Comparison of ENCODE assay signal across 18 mouse cellular contexts in genomic region chr9:82835921-82836320, GRCm38 (mm10). TPM values are rescaled to one million over a fixed set of nuclear protein-coding genes. Genes with fewer than 3 reads are reported as not detected.
DNase-seq lines count a peak whose midpoint lies in the region; ATAC-seq and TF ChIP-seq lines count a peak whose summit lies in the region.
"Had no signal": no experiment of that assay in that cellular context is flagged by ENCODE, and none has a peak within 500 bp of the region (broad histone marks: within the 10 kb centered on the region; RNA-seq: fewer than 3 reads in every experiment).

No protein-coding gene starts in this region.

- no peaks in the 10 kb centered on the region for H3K9me3 ChIP-seq in kidney, postnatal 0 days (replicated peaks; ENCODE audit: low read length)
- H3K9me3 ChIP-seq: embryonic facial prominence, embryonic 12.5 days; forebrain, embryonic 15.5 days; heart, embryonic 13.5 days; hindbrain, embryonic 12.5 days had no signal

- intact Hi-C loops in left cerebral cortex, postnatal 36 days (cut with DNase I), result no loop called here

- peak overlapping the region; percentile 36; the same call in 1 of the 2 replicates for H3K4me3 ChIP-seq in kidney, adult 2 months (ENCODE audit: insufficient read depth, low read depth, low read length)
- H3K4me3 ChIP-seq in kidney, postnatal 0 days (replicated peaks; ENCODE audit: low read depth, low read length), result no peak overlapping the region
- H3K4me3 ChIP-seq: embryonic facial prominence, embryonic 12.5 days; forebrain, embryonic 15.5 days; heart, embryonic 13.5 days; hindbrain, embryonic 12.5 days had no signal

- ATAC-seq in Patski, result peak; percentile 56
- ATAC-seq in kidney, postnatal 0 days (replicated peaks; ENCODE audit: low FRiP score, low read depth), result peak; percentile 43; the same call in 1 of the 2 replicates
- ATAC-seq: forebrain, embryonic 15.5 days had no signal

- TF ChIP-seq POLR2A in kidney, adult 2 months (IDR thresholded peaks at IDR 0.05; ENCODE audit: low read depth, low read length), result no peak

- peak; percentile 58 for DNase-seq in kidney, adult 2 months
- no peak for DNase-seq in kidney, adult 18-20 months
- no peak for DNase-seq in Patski (ENCODE audit: low read depth, low spot score)
- DNase-seq in brain, adult 2 months (ENCODE audit: low read depth, low spot score), result peak; percentile 39
- DNase-seq in kidney, postnatal 0 days (ENCODE audit: low spot score), result peak; percentile 45
- no peak for DNase-seq in left cerebral cortex, postnatal 36 days (ENCODE audit: low spot score in 2 of 2)
- no peak for DNase-seq in gastrocnemius, postnatal 25 days
- DNase-seq: adrenal gland, adult 8-10 months; adrenal gland, postnatal 36 days; cerebellum, adult 11-12 months; cerebellum, adult 9-10 months; cerebellum, postnatal 25 days; gastrocnemius, postnatal 14 days; heart, postnatal 4 days had no signal

- no peaks in the 10 kb centered on the region for H3K36me3 ChIP-seq in kidney, adult 2 months (ENCODE audit: control insufficient read depth, insufficient read depth, low read length)
- peaks cover 4% of the 10 kb centered on the region; the same call in 1 of the 2 replicates for H3K36me3 ChIP-seq in kidney, postnatal 0 days (ENCODE audit: insufficient read depth, low read length)

- no peaks in the 10 kb centered on the region for H3K27me3 ChIP-seq in kidney, adult 2 months (replicated peaks; ENCODE audit: control insufficient read depth, insufficient read depth, low read length)
- no peaks in the 10 kb centered on the region for H3K27me3 ChIP-seq in Patski
- H3K27me3 ChIP-seq in kidney, postnatal 0 days (ENCODE audit: insufficient read depth, low read length), result no peaks in the 10 kb centered on the region
- H3K27me3 ChIP-seq: embryonic facial prominence, embryonic 12.5 days; forebrain, embryonic 15.5 days; heart, embryonic 13.5 days; hindbrain, embryonic 12.5 days had no signal

- no peak overlapping the region for H3K9ac ChIP-seq in kidney, postnatal 0 days (ENCODE audit: low read depth, low read length)
- H3K9ac ChIP-seq: embryonic facial prominence, embryonic 12.5 days; forebrain, embryonic 15.5 days; heart, embryonic 13.5 days; hindbrain, embryonic 12.5 days had no signal

- peaks cover 14% of the 10 kb centered on the region for H3K4me1 ChIP-seq in kidney, adult 2 months (ENCODE audit: control insufficient read depth, insufficient read depth, low read length)
- H3K4me1 ChIP-seq in kidney, postnatal 0 days (replicated peaks; ENCODE audit: insufficient read depth, low read length), result 0 out of 2 replicates have a peak, but pooled peaks cover 4% of the 10 kb centered on the region
- H3K4me1 ChIP-seq: embryonic facial prominence, embryonic 12.5 days had no signal

- H3K27ac ChIP-seq in kidney, adult 2 months (ENCODE audit: insufficient read depth, low read depth, low read length), result peak overlapping the region; percentile 88
- 0 out of 2 replicates have a peak overlapping the region, but pooled peaks have one; percentile 20 for H3K27ac ChIP-seq in kidney, postnatal 0 days
- H3K27ac ChIP-seq: embryonic facial prominence, embryonic 12.5 days; forebrain, embryonic 15.5 days; heart, embryonic 13.5 days; hindbrain, embryonic 12.5 days had no signal

- CTCF ChIA-PET in Patski (lab: Charles Lee), result interaction anchor here (0.8 to 2.0 kb wide), 4 partner anchors 12 to 27 kb away, joined by 3 to 7 read pairs (median 4); no protein-coding TSS in a partner anchor

- TF ChIP-seq CTCF in kidney, adult 2 months (conservative IDR thresholded peaks at IDR 0.05; ENCODE audit: insufficient read depth, insufficient read length, low read depth, low read length), result no peak
- TF ChIP-seq CTCF in Patski (IDR thresholded peaks at IDR 0.05), result no peak
- TF ChIP-seq CTCF in kidney, postnatal 0 days (IDR thresholded peaks at IDR 0.05; ENCODE audit: low read depth), result no peak

- POLR2A ChIA-PET in Patski (lab: Charles Lee), result no interaction called here

- 30% methylated on average over 6 of the region's 6 CpGs for WGBS in kidney, adult 2 months
- WGBS in kidney, postnatal 0 days, result 49% methylated on average over 6 of the region's 6 CpGs

- in situ Hi-C loops in Patski (cut with MboI; ENCODE audit: low pct_unique_long_range_greater_than_20kb), result no loop called here

- no peak overlapping the region for H3K4me2 ChIP-seq in kidney, postnatal 0 days (ENCODE audit: low read length)
- H3K4me2 ChIP-seq: embryonic facial prominence, embryonic 12.5 days; forebrain, embryonic 15.5 days; heart, embryonic 13.5 days; hindbrain, embryonic 12.5 days had no signal

RNA-seq across cellular contexts. Expression of gene Irak1bp1, which starts 6.6 kb away (rescaled TPM):
- polyA plus RNA-seq in kidney, adult 2 months (2012; rRNA removed), result 11.6 and 14.0 TPM in 2 replicates
- polyA plus RNA-seq in Patski (2021), result 27.8 TPM
- polyA plus RNA-seq in kidney, postnatal 0 days (2015; fragmentation: Nextera tagmentation; extraction: Ambion mirVana), result 29.4 and 31.8 TPM in 2 replicates
- 10 to 100 TPM; 16.8 to 18.1 TPM for total RNA-seq in left cerebral cortex, postnatal 36 days (2021)
- 1 to 10 TPM; 1.7 to 1.9 TPM for total RNA-seq in gastrocnemius, postnatal 25 days (2021)

Comparison
In these comparisons a context has a peak if more than half of its experiments do, and no peak if none do; other contexts are left out.
1. DNase-seq: peak in kidney, adult 2 months (single experiment), brain, adult 2 months (single experiment) and kidney, postnatal 0 days (single experiment); none in kidney, adult 18-20 months (single experiment), Patski (single experiment), left cerebral cortex, postnatal 36 days (0 of 2) and gastrocnemius, postnatal 25 days (single experiment).